Mouse (Mus musculus) myocyte (in vitro differentiated cells): ENCODE results near the gene Brd4.

Experiments
- MAX ChIP-seq: IDR thresholded peaks from one replicate; pipeline ENCODE4 v1.6.1; 2011; ENCODE audit warnings: low read depth, mild to moderate bottlenecking, control low read depth
- MYOD1 ChIP-seq, 3 experiments: IDR thresholded peaks; one replicate each; pipeline ENCODE4 v1.6.1; 2011; ENCODE audit warnings: control low read depth in 2 of 3, low read depth in 2 of 3, mild to moderate bottlenecking in 2 of 3, moderate library complexity in 1 of 3; ENCODE audit not compliant: insufficient read length in 2 of 3, control insufficient read depth in 1 of 3
- MYOG ChIP-seq, 3 experiments: IDR thresholded peaks; one replicate each; pipeline ENCODE4 v1.6.1; 2011; ENCODE audit warnings: control low read depth in 2 of 3, low read depth in 2 of 3, mild to moderate bottlenecking in 2 of 3; ENCODE audit not compliant: insufficient read length in 2 of 3, control insufficient read depth in 1 of 3, insufficient read depth in 1 of 3
- POLR2A ChIP-seq: IDR thresholded peaks from one replicate; pipeline ENCODE4 v1.6.1; 2011; ENCODE audit warnings: low read depth, mild to moderate bottlenecking, control low read depth, moderate library complexity; ENCODE audit not compliant: insufficient read length
- POLR2AphosphoS2 ChIP-seq: IDR thresholded peaks from one replicate; pipeline ENCODE4 v1.6.1; 2011; ENCODE audit warnings: low read depth, control low read depth; ENCODE audit not compliant: insufficient read length
- REST ChIP-seq: IDR thresholded peaks from one replicate; pipeline ENCODE4 v1.6.1; 2011; ENCODE audit warnings: mild to moderate bottlenecking, control low read depth, moderate library complexity; ENCODE audit not compliant: insufficient read depth, insufficient read length
- SRF ChIP-seq: IDR thresholded peaks from one replicate; pipeline ENCODE4 v1.6.1; 2011; ENCODE audit warnings: low read depth; ENCODE audit not compliant: control insufficient read depth, insufficient read length
- TCF12 ChIP-seq: IDR thresholded peaks from one replicate; pipeline ENCODE4 v1.6.1; 2011; ENCODE audit warnings: mild to moderate bottlenecking, control low read depth; ENCODE audit not compliant: poor library complexity, insufficient read depth, severe bottlenecking
- TCF3 ChIP-seq: IDR thresholded peaks from one replicate; pipeline ENCODE4 v1.6.1; 2011; ENCODE audit warnings: low read depth, control low read depth; ENCODE audit not compliant: insufficient read length

DNA sequence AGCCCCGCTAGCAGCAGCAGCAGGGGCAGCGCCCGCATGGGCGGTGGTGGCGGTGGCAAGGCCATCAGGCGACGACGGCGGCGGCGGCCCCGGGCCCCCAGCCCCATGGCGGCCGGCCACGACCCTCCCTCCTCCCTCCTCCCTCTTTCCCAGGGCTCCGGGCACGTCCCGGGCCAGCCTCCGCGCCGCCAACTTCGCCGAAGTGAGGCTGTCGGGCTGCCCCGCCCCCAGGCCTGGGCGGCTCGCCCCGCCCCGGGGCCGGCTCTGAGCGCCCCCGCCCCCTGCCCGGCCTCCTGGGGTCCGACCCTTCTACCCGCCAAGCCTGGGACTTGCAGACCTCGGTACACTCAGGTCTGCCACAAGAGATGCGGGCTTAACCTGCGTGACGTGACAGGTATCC, 117.8 kb downstream of the Brd4 start, which contains the start of gene Notch3:
- TF ChIP-seq POLR2A (peak; percentile 71), MYOD1 (IDR thresholded peaks at IDR 0.05; ENCODE audit: control insufficient read depth in 1 of 3, insufficient read length in 2 of 3, low read depth in 2 of 3) (no peak), MAX (no peak), REST (no peak), SRF (no peak), TCF12 (no peak), POLR2AphosphoS2 (peak; percentile 76), TCF3 (no peak), MYOG (IDR thresholded peaks at IDR 0.05; ENCODE audit: control insufficient read depth in 1 of 3, insufficient read depth in 1 of 3, insufficient read length in 2 of 3, low read depth in 2 of 3) (no peak)
